Mouse (Mus musculus): ENCODE results near the gene Col5a3.

DNA sequence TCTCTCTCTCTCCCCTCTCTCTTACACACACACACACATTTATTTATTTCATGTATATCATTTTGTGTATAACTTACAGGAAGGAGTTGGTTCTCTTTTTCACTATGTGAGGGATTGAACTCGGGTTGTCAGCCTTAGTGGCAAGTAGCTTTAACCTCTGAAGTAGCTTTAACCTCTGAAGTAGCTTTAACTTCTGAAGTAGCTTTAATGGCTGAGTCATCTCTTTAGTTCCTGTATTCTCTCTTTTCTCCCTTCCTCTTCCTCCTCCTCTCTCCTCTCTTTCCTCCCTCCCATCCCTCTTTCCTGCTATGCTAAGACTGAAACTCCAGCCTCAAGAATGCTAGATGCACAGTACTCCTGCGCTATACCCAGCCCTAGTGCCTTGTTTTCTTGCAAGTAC, 56.6 kb downstream of the Col5a3 start:
- TF ChIP-seq CTCF (IDR thresholded peaks at IDR 0.05; ENCODE audit: extremely low read depth, insufficient read depth, insufficient read length, insufficient replicate concordance): no peak
- no peak for TF ChIP-seq POLR2A (IDR thresholded peaks at IDR 0.05; ENCODE audit: low read depth, low read length)
